Mouse (Mus musculus) liver, embryonic 13.5 days (tissue): Measurements from ENCODE around the gene Crybg2. TPM values are rescaled to one million over a fixed set of nuclear protein-coding genes. Genes with fewer than 3 reads are reported as not detected.
A peak's percentile ranks its signal among the peaks of the same experiment; 100 is the strongest.

ENCODE experiments used
- ATAC-seq: fragments of 200-750 bp; cut with Nextera tagmentation; 2 replicates; pipeline ENCODE4 v1.8.0; 2017; ENCODE audit warnings: low read depth, mild to moderate bottlenecking, moderate number of reproducible peaks, moderate library complexity
- DNase-seq: peaks from one replicate; pipeline ENCODE4 v3.0.0; 2022
- H3K27ac ChIP-seq: fragments of 300-500 bp; sonication (generic); 2 replicates; pipeline ENCODE4 v1.5.1; 2015; ENCODE audit warnings: moderate library complexity, mild to moderate bottlenecking, inconsistent platforms
- H3K27me3 ChIP-seq: fragments of 300-500 bp; sonication (generic); 2 replicates; pipeline ENCODE4 v1.6.1; 2015; ENCODE audit warnings: mild to moderate bottlenecking, inconsistent platforms
- H3K36me3 ChIP-seq: fragments of 300-500 bp; sonication (generic); 2 replicates; pipeline ENCODE4 v1.6.1; 2015; ENCODE audit warnings: mild to moderate bottlenecking, inconsistent platforms
- H3K4me1 ChIP-seq: fragments of 300-500 bp; sonication (generic); replicated peaks from 2 replicates; pipeline ENCODE4 v1.6.1; 2015; ENCODE audit warnings: inconsistent platforms
- H3K4me2 ChIP-seq: fragments of 300-500 bp; sonication (generic); 2 replicates; pipeline ENCODE4 v1.6.1; 2015; ENCODE audit warnings: inconsistent platforms, mild to moderate bottlenecking, moderate library complexity
- H3K4me3 ChIP-seq: fragments of 300-500 bp; sonication (generic); replicated peaks from 2 replicates; pipeline ENCODE4 v1.5.1; 2015; ENCODE audit warnings: mild to moderate bottlenecking, inconsistent platforms
- H3K9ac ChIP-seq: fragments of 300-500 bp; sonication (generic); 2 replicates; pipeline ENCODE4 v1.6.1; 2015; ENCODE audit warnings: mild to moderate bottlenecking, inconsistent platforms
- H3K9me3 ChIP-seq: fragments of 300-500 bp; sonication (generic); replicated peaks from 2 replicates; pipeline ENCODE4 v1.6.1; 2016; ENCODE audit warnings: inconsistent platforms
- WGBS: fragments of 180-500 bp; shearing (Covaris S2); methylation state at CpG from one replicate; pipeline ENCODE4 v1.1.7; 2015; ENCODE audit not compliant: insufficient replicate concordance; 5-methylcytosine and 5-hydroxymethylcytosine counted together
- polyA plus RNA-seq: library from polyadenylated mRNA; unstranded; fragments of >200 nt; fragmentation: Nextera tagmentation; extraction: Ambion mirVana; gene quantifications from 2 replicates; pipeline ENCODE4 v1.2.1, GENCODE M21; 2015

Gene Crybg2
- polyA plus RNA-seq, 1 experiment from 2014 or later, result 0.22 TPM

- no peak overlapping the region for H3K27ac ChIP-seq
- no peaks in the 10 kb centered on the region for H3K36me3 ChIP-seq
- 77% methylated on average over 3 of the region's 3 CpGs for WGBS
- H3K4me3 ChIP-seq, result no peak overlapping the region
- H3K4me1 ChIP-seq, result 0 out of 2 replicates have a peak, but pooled peaks cover 3% of the 10 kb centered on the region
- no peaks in the 10 kb centered on the region for H3K9me3 ChIP-seq
- no peak overlapping the region for H3K9ac ChIP-seq
- ATAC-seq (no peak), DNase-seq (no peak)
- no peaks in the 10 kb centered on the region for H3K27me3 ChIP-seq
- no peak overlapping the region for H3K4me2 ChIP-seq
Measured at GRCm38 (mm10) chr4:134096120-134096519, 35.5 kb downstream of the Crybg2 start.

GRCm38 (mm10) chr4:134097015-134097608 is 36.5 kb downstream of the Crybg2 start:
- peak overlapping the region; percentile 14 for H3K27ac ChIP-seq
- no peak overlapping the region for H3K4me2 ChIP-seq
- no peak overlapping the region for H3K9ac ChIP-seq
- H3K9me3 ChIP-seq, result no peaks in the 10 kb centered on the region
- ATAC-seq (no peak), DNase-seq (no peak)
- no peak overlapping the region for H3K4me3 ChIP-seq
- 28% methylated on average over 5 of the region's 5 CpGs for WGBS
- no peaks in the 10 kb centered on the region for H3K27me3 ChIP-seq
- H3K4me1 ChIP-seq, result 0 out of 2 replicates have a peak, but pooled peaks cover 4% of the 10 kb centered on the region
- H3K36me3 ChIP-seq, result no peaks in the 10 kb centered on the region

GRCm38 (mm10) chr4:134098628-134099027 is 38.0 kb downstream of the Crybg2 start:
- Histone ChIP-seq H3K4me1 (peaks cover 15% of the 10 kb centered on the region), H3K4me3 (no peak overlapping the region), H3K9ac (no peak overlapping the region), H3K27ac (peak overlapping the region; percentile 47), H3K36me3 (no peaks in the 10 kb centered on the region), H3K9me3 (no peaks in the 10 kb centered on the region), H3K27me3 (no peaks in the 10 kb centered on the region), H3K4me2 (no peak overlapping the region)
- DNase-seq (no peak), ATAC-seq (no peak)
- 27% methylated on average over 8 of the region's 8 CpGs for WGBS

GRCm38 (mm10) chr4:134100245-134100644 is 39.6 kb downstream of the Crybg2 start:
- H3K9me3 ChIP-seq, result no peaks in the 10 kb centered on the region
- H3K4me1 ChIP-seq, result peaks cover 18% of the 10 kb centered on the region
- DNase-seq (no peak), ATAC-seq (no peak)
- H3K36me3 ChIP-seq, result no peaks in the 10 kb centered on the region
- H3K27me3 ChIP-seq, result no peaks in the 10 kb centered on the region
- WGBS, result 66% methylated on average over 4 of the region's 4 CpGs
- no peak overlapping the region; the same call in 1 of the 2 replicates for H3K9ac ChIP-seq
- H3K4me3 ChIP-seq, result no peak overlapping the region
- H3K27ac ChIP-seq, result no peak overlapping the region
- H3K4me2 ChIP-seq, result no peak overlapping the region

GRCm38 (mm10) chr4:134101979-134102741 is 41.5 kb downstream of the Crybg2 start, which contains the start of gene Ubxn11:
Gene Ubxn11, plus strand, starts transcription at chr4:134102570.
- H3K27me3 ChIP-seq, result no peaks in the 10 kb centered on the region
- H3K27ac ChIP-seq, result peak within 1 kb of the TSS; percentile 48
- no peaks in the 10 kb centered on the region for H3K36me3 ChIP-seq
- ATAC-seq (peak; percentile 92), DNase-seq (peak; percentile 82)
- 13% methylated on average over 34 of the region's 34 CpGs for WGBS
- peaks cover 35% of the 10 kb centered on the region for H3K4me1 ChIP-seq
- peak within 1 kb of the TSS; percentile 72 for H3K9ac ChIP-seq
- peak within 1 kb of the TSS; percentile 81 for H3K4me2 ChIP-seq
- H3K4me3 ChIP-seq, result peak within 1 kb of the TSS; percentile 77
- H3K9me3 ChIP-seq, result no peaks in the 10 kb centered on the region

GRCm38 (mm10) chr4:134102742-134103119 is 42.1 kb downstream of the Crybg2 start:
- Histone ChIP-seq H3K27ac (peak overlapping the region; percentile 48), H3K9me3 (no peaks in the 10 kb centered on the region)
- ATAC-seq, result peak; percentile 80

GRCm38 (mm10) chr4:134106105-134106504 is 45.5 kb downstream of the Crybg2 start:
- H3K4me1 ChIP-seq, result peaks cover 65% of the 10 kb centered on the region
- H3K27ac ChIP-seq, result peak overlapping the region; percentile 74
- WGBS, result 14% methylated on average over 7 of the region's 7 CpGs
- ATAC-seq, result peak; percentile 61
- no peaks in the 10 kb centered on the region for H3K36me3 ChIP-seq
- no peaks in the 10 kb centered on the region for H3K9me3 ChIP-seq
- DNase-seq, result peak; percentile 70
- H3K4me2 ChIP-seq, result peak overlapping the region; percentile 37; the same call in 1 of the 2 replicates
- peak overlapping the region; percentile 29; the same call in 1 of the 2 replicates for H3K9ac ChIP-seq
- no peak overlapping the region for H3K4me3 ChIP-seq
- no peaks in the 10 kb centered on the region for H3K27me3 ChIP-seq

More at GRCm38 (mm10) chr4:134102742-134103119, 42.1 kb downstream of the Crybg2 start:
- Histone ChIP-seq H3K4me2 (peak overlapping the region; percentile 81), H3K9ac (peak overlapping the region; percentile 72), H3K36me3 (no peaks in the 10 kb centered on the region), H3K4me1 (peaks cover 40% of the 10 kb centered on the region), H3K27me3 (no peaks in the 10 kb centered on the region), H3K4me3 (peak overlapping the region; percentile 77)
- under 1% methylated on average over 21 of the region's 21 CpGs for WGBS
- DNase-seq, result no peak

GRCm38 (mm10) chr4:134107730-134108129 is 47.1 kb downstream of the Crybg2 start:
- WGBS, result 71% methylated on average over 7 of the region's 7 CpGs
- ATAC-seq (no peak), DNase-seq (no peak)
- no peak overlapping the region for H3K9ac ChIP-seq
- no peak overlapping the region for H3K4me3 ChIP-seq
- H3K27ac ChIP-seq, result no peak overlapping the region
- H3K4me2 ChIP-seq, result no peak overlapping the region
- H3K9me3 ChIP-seq, result no peaks in the 10 kb centered on the region
- peaks cover 77% of the 10 kb centered on the region for H3K4me1 ChIP-seq
- no peaks in the 10 kb centered on the region for H3K36me3 ChIP-seq
- no peaks in the 10 kb centered on the region for H3K27me3 ChIP-seq

- Histone ChIP-seq H3K4me1 (peaks cover 76% of the 10 kb centered on the region), H3K36me3 (no peaks in the 10 kb centered on the region), H3K27ac (no peak overlapping the region), H3K9me3 (no peaks in the 10 kb centered on the region), H3K4me3 (no peak overlapping the region), H3K4me2 (no peak overlapping the region), H3K9ac (no peak overlapping the region), H3K27me3 (no peaks in the 10 kb centered on the region)
- DNase-seq, result no peak
- ATAC-seq, result no peak
- WGBS, result 67% methylated on average over 5 of the region's 5 CpGs
Measured at GRCm38 (mm10) chr4:134108196-134108595, 47.6 kb downstream of the Crybg2 start.

GRCm38 (mm10) chr4:134110653-134111052 is 50.0 kb downstream of the Crybg2 start:
- DNase-seq, result no peak
- no peak overlapping the region for H3K9ac ChIP-seq
- H3K36me3 ChIP-seq, result no peaks in the 10 kb centered on the region
- peak overlapping the region; percentile 34; the same call in 1 of the 2 replicates for H3K27ac ChIP-seq
- WGBS, result 29% methylated on average over 3 of the region's 3 CpGs
- no peak overlapping the region for H3K4me2 ChIP-seq
- no peaks in the 10 kb centered on the region for H3K9me3 ChIP-seq
- no peak overlapping the region for H3K4me3 ChIP-seq
- no peak for ATAC-seq
- H3K4me1 ChIP-seq, result peaks cover 84% of the 10 kb centered on the region
- no peaks in the 10 kb centered on the region for H3K27me3 ChIP-seq

GRCm38 (mm10) chr4:134112403-134112802 is 51.8 kb downstream of the Crybg2 start:
- H3K4me2 ChIP-seq, result no peak overlapping the region
- H3K36me3 ChIP-seq, result no peaks in the 10 kb centered on the region
- H3K9me3 ChIP-seq, result no peaks in the 10 kb centered on the region
- H3K4me3 ChIP-seq, result no peak overlapping the region
- no peak overlapping the region for H3K9ac ChIP-seq
- WGBS, result 71% methylated on average over 6 of the region's 6 CpGs
- H3K4me1 ChIP-seq, result peaks cover 80% of the 10 kb centered on the region
- DNase-seq, result no peak
- no peak overlapping the region for H3K27ac ChIP-seq
- ATAC-seq, result no peak
- no peaks in the 10 kb centered on the region for H3K27me3 ChIP-seq
